Mouse (Mus musculus) spleen, adult 12 weeks (tissue): ENCODE data around the gene Mcub.
A peak's percentile ranks its signal among the peaks of the same experiment; 100 is the strongest.

ENCODE experiments used
- DNase-seq: peaks from one replicate; pipeline ENCODE4 v3.0.0; 2022; ENCODE audit warnings: low spot score

Gene Mcub

GRCm38 (mm10) chr3:129949158-129949773, 20.7 kb downstream of the Mcub start:
- no peak for DNase-seq

GRCm38 (mm10) chr3:129948359-129948758, 21.6 kb downstream of the Mcub start:
- no peak for DNase-seq

GRCm38 (mm10) chr3:129946217-129946914, 23.6 kb downstream of the Mcub start:
- no peak for DNase-seq

- no peak for DNase-seq
Observed at GRCm38 (mm10) chr3:129943813-129944212, 26.2 kb downstream of the Mcub start.

GRCm38 (mm10) chr3:129941291-129941690, 28.7 kb downstream of the Mcub start:
- no peak for DNase-seq

- no peak for DNase-seq
Observed at GRCm38 (mm10) chr3:129940780-129941179, 29.2 kb downstream of the Mcub start.

- no peak for DNase-seq
Observed at GRCm38 (mm10) chr3:129939058-129939457, 30.9 kb downstream of the Mcub start.

GRCm38 (mm10) chr3:129937848-129938247, 32.2 kb downstream of the Mcub start:
- DNase-seq = no peak

- DNase-seq = no peak
Observed at GRCm38 (mm10) chr3:129936561-129936960, 33.4 kb downstream of the Mcub start.

GRCm38 (mm10) chr3:129932443-129932842, 37.6 kb downstream of the Mcub start:
- DNase-seq = no peak

GRCm38 (mm10) chr3:129930213-129930778, 39.7 kb downstream of the Mcub start:
- DNase-seq = no peak

- DNase-seq = no peak
Observed at GRCm38 (mm10) chr3:129925861-129926260, 44.1 kb downstream of the Mcub start.

- no peak for DNase-seq
Observed at GRCm38 (mm10) chr3:129923581-129923980, 46.4 kb downstream of the Mcub start.

GRCm38 (mm10) chr3:129918434-129918833, 51.6 kb downstream of the Mcub start:
- DNase-seq = no peak

GRCm38 (mm10) chr3:129917424-129917823, 52.6 kb downstream of the Mcub start:
- DNase-seq = no peak

- no peak for DNase-seq
Observed at GRCm38 (mm10) chr3:129913241-129913640, 56.8 kb downstream of the Mcub start.

- DNase-seq = no peak
Observed at GRCm38 (mm10) chr3:129912025-129912424, 58.0 kb downstream of the Mcub start.

GRCm38 (mm10) chr3:129904381-129905132, 65.4 kb downstream of the Mcub start:
- no peak for DNase-seq

GRCm38 (mm10) chr3:129903866-129904265, 66.1 kb downstream of the Mcub start:
- no peak for DNase-seq

- DNase-seq = no peak
Observed at GRCm38 (mm10) chr3:129903369-129903768, 66.6 kb downstream of the Mcub start.

GRCm38 (mm10) chr3:129901271-129901809, 68.7 kb downstream of the Mcub start, which contains the start of gene Casp6:
Gene Casp6 (plus strand): TSS chr3:129901425.
- DNase-seq = peak; percentile 73

GRCm38 (mm10) chr3:129898886-129899285, 71.1 kb downstream of the Mcub start:
- no peak for DNase-seq
